Mouse (Mus musculus) Patski (cell line): Measurements from ENCODE around the gene Erp44. TPM values are rescaled to one million over a fixed set of nuclear protein-coding genes. Genes with fewer than 3 reads are reported as not detected.

Experiments
- ATAC-seq: fragments of 100-300 bp; one replicate; pipeline ENCODE4 v1.8.0; 2021
- CTCF ChIA-PET: fragments of 350-600 bp; sonication (Branson Sonifier 250); formaldehyde crosslinking; loops from one replicate; lab custom pipeline; 2022; ENCODE audit warnings: inconsistent platforms; lab: Charles Lee
- POLR2A ChIA-PET: fragments of 350-600 bp; sonication (Branson Sonifier 250); formaldehyde crosslinking; loops from one replicate; lab custom pipeline; 2022; ENCODE audit warnings: antibody characterized with exemption, inconsistent platforms; lab: Charles Lee
- DNase-seq: peaks from one replicate; pipeline ENCODE4 v3.0.0-alpha.2; 2011; ENCODE audit warnings: low read depth, low spot score
- H3K27me3 ChIP-seq: fragments of 371-371 bp; one replicate; pipeline ENCODE4 v1.5.1; 2021
- CTCF ChIP-seq: fragments of 100-300 bp; IDR thresholded peaks from one replicate; pipeline ENCODE4 v1.5.1; 2021
- in situ Hi-C: fragments of 300-500 bp; cut with MboI; formaldehyde crosslinking; loops from 3 replicates; pipeline ENCODE4 v1.11.1; 2018; ENCODE audit warnings: low pct_unique_long_range_greater_than_20kb, mixed read lengths
- polyA plus RNA-seq: library from polyadenylated mRNA; unstranded; gene quantifications from one replicate; pipeline ENCODE4 v1.2.3, GENCODE M21; 2021

The Erp44 gene
- polyA plus RNA-seq, 1 experiment from 2014 or later: 41.4 TPM

- POLR2A ChIA-PET: no interaction called here
- ATAC-seq: no peak
- no peaks in the 10 kb centered on the region for H3K27me3 ChIP-seq
- no peak for DNase-seq
- in situ Hi-C loops: no loop called here
- CTCF ChIA-PET: interaction anchor here (0.8 kb wide), 1 partner anchor 10 kb away, joined by 4 read pairs; no protein-coding TSS in a partner anchor
- no peak for TF ChIP-seq CTCF
These were observed 2.3 kb downstream of the Erp44 start for GRCm38 (mm10) chr4:48277011-48277410.

- H3K27me3 ChIP-seq: no peaks in the 10 kb centered on the region
- TF ChIP-seq CTCF: no peak
- ChIA-PET POLR2A (no interaction called here), CTCF (interaction anchor here (1.2 kb wide), 1 partner anchor 10 kb away, joined by 3 read pairs; no protein-coding TSS in a partner anchor)
- ATAC-seq (no peak), DNase-seq (no peak)
- in situ Hi-C loops: no loop called here
These were observed 3.6 kb downstream of the Erp44 start for GRCm38 (mm10) chr4:48275736-48276135.

GRCm38 (mm10) chr4:48273119-48273829 lies 6.1 kb downstream of the Erp44 start:
- ChIA-PET CTCF (no interaction called here), POLR2A (interaction anchor here (0.7 kb wide), 1 partner anchor 37 kb away, joined by 8 read pairs; no protein-coding TSS in a partner anchor)
- H3K27me3 ChIP-seq: no peaks in the 10 kb centered on the region
- ATAC-seq (no peak), DNase-seq (no peak)
- in situ Hi-C loops: no loop called here
- no peak for TF ChIP-seq CTCF

- no peak for TF ChIP-seq CTCF
- in situ Hi-C loops: no loop called here
- ChIA-PET CTCF (no interaction called here), POLR2A (no interaction called here)
- DNase-seq (no peak), ATAC-seq (no peak)
- H3K27me3 ChIP-seq: no peaks in the 10 kb centered on the region
These were observed 7.5 kb downstream of the Erp44 start for GRCm38 (mm10) chr4:48271838-48272237.

GRCm38 (mm10) chr4:48270532-48270931 lies 8.8 kb downstream of the Erp44 start:
- no peak for TF ChIP-seq CTCF
- in situ Hi-C loops: no loop called here
- no peak for ATAC-seq
- DNase-seq: no peak
- CTCF ChIA-PET: no interaction called here
- H3K27me3 ChIP-seq: no peaks in the 10 kb centered on the region
- POLR2A ChIA-PET: no interaction called here

- DNase-seq (no peak), ATAC-seq (no peak)
- in situ Hi-C loops: no loop called here
- no peak for TF ChIP-seq CTCF
- ChIA-PET POLR2A (no interaction called here), CTCF (no interaction called here)
- H3K27me3 ChIP-seq: no peaks in the 10 kb centered on the region
These were observed 11.2 kb downstream of the Erp44 start for GRCm38 (mm10) chr4:48268127-48268526.

GRCm38 (mm10) chr4:48267683-48268082 lies 11.7 kb downstream of the Erp44 start:
- in situ Hi-C loops: no loop called here
- no peak for TF ChIP-seq CTCF
- no peak for ATAC-seq
- ChIA-PET CTCF (no interaction called here), POLR2A (no interaction called here)
- H3K27me3 ChIP-seq: no peaks in the 10 kb centered on the region
- DNase-seq: no peak

- ChIA-PET CTCF (no interaction called here), POLR2A (no interaction called here)
- DNase-seq (no peak), ATAC-seq (no peak)
- in situ Hi-C loops: no loop called here
- no peak for TF ChIP-seq CTCF
- no peaks in the 10 kb centered on the region for H3K27me3 ChIP-seq
These were observed 21.3 kb downstream of the Erp44 start for GRCm38 (mm10) chr4:48258045-48258444.

- DNase-seq (no peak), ATAC-seq (no peak)
- ChIA-PET POLR2A (no interaction called here), CTCF (interaction anchor here (0.6 to 1.8 kb wide), 3 partner anchors 10 to 29 kb away, joined by 3 to 4 read pairs (median 3); no protein-coding TSS in a partner anchor)
- no peaks in the 10 kb centered on the region for H3K27me3 ChIP-seq
- in situ Hi-C loops: no loop called here
- no peak for TF ChIP-seq CTCF
These were observed 26.1 kb downstream of the Erp44 start for GRCm38 (mm10) chr4:48253266-48253665.

GRCm38 (mm10) chr4:48244280-48244679 lies 35.1 kb downstream of the Erp44 start:
- no peaks in the 10 kb centered on the region for H3K27me3 ChIP-seq
- TF ChIP-seq CTCF: no peak
- ATAC-seq: no peak
- in situ Hi-C loops: no loop called here
- ChIA-PET CTCF (interaction anchor here (1.0 kb wide), 1 partner anchor 21 kb away, joined by 3 read pairs; no protein-coding TSS in a partner anchor), POLR2A (no interaction called here)
- DNase-seq: no peak

- DNase-seq: no peak
- in situ Hi-C loops: no loop called here
- ChIA-PET CTCF (interaction anchor here (1.1 to 1.6 kb wide), 2 partner anchors 9 to 20 kb away, joined by 3 read pairs; no protein-coding TSS in a partner anchor), POLR2A (no interaction called here)
- H3K27me3 ChIP-seq: no peaks in the 10 kb centered on the region
- no peak for ATAC-seq
- TF ChIP-seq CTCF: no peak
These were observed 35.6 kb downstream of the Erp44 start for GRCm38 (mm10) chr4:48243737-48244136.
